Mouse (Mus musculus) C2C12 (cell line): ENCODE data around the gene Acsbg2. TPM values are rescaled to one million over a fixed set of nuclear protein-coding genes. Genes with fewer than 3 reads are reported as not detected.
A peak's percentile ranks its signal among the peaks of the same experiment; 100 is the strongest.

Experiments
- H3K27me3 ChIP-seq: one replicate; pipeline ENCODE4 v1.6.1; 2011; ENCODE audit not compliant: control insufficient read depth, insufficient read depth, insufficient read length
- H3K36me3 ChIP-seq: one replicate; pipeline ENCODE4 v1.6.1; 2011; ENCODE audit not compliant: control insufficient read depth, insufficient read depth
- H3K4me3 ChIP-seq: one replicate; pipeline ENCODE4 v1.5.1; 2011; ENCODE audit warnings: mild to moderate bottlenecking, control low read depth; ENCODE audit not compliant: poor library complexity, insufficient read depth, severe bottlenecking
- H3K79me2 ChIP-seq: one replicate; pipeline ENCODE4 v1.6.1; 2011; ENCODE audit not compliant: control insufficient read depth, insufficient read depth
- H3K79me3 ChIP-seq: one replicate; pipeline ENCODE4 v1.6.1; 2011; ENCODE audit warnings: low read depth, control low read depth
- H3ac ChIP-seq: one replicate; pipeline ENCODE3; 2011; ENCODE audit warnings: low read depth; ENCODE audit not compliant: control insufficient read depth, insufficient read length
- CEBPB ChIP-seq: IDR thresholded peaks from one replicate; pipeline ENCODE4 v1.6.1; 2011; ENCODE audit warnings: low read depth, mild to moderate bottlenecking, control low read depth, moderate library complexity
- CTCF ChIP-seq: IDR thresholded peaks from one replicate; pipeline ENCODE4 v1.5.1; 2011; ENCODE audit not compliant: control insufficient read depth, insufficient read depth, insufficient read length
- FOSL1 ChIP-seq: IDR thresholded peaks from one replicate; pipeline ENCODE4 v1.8.0; 2011; ENCODE audit warnings: mild to moderate bottlenecking, low read length; ENCODE audit not compliant: poor library complexity, insufficient read depth, severe bottlenecking
- MAX ChIP-seq: IDR thresholded peaks from one replicate; pipeline ENCODE4 v1.6.1; 2011; ENCODE audit warnings: mild to moderate bottlenecking, control low read depth
- MYOD1 ChIP-seq: IDR thresholded peaks from one replicate; pipeline ENCODE4 v1.6.1; 2011; ENCODE audit warnings: low read depth; ENCODE audit not compliant: control insufficient read depth, insufficient read length
- MYOG ChIP-seq: IDR thresholded peaks from one replicate; pipeline ENCODE4 v1.6.1; 2011; ENCODE audit not compliant: control insufficient read depth, insufficient read length; ENCODE audit errors: extremely low read depth
- USF1 ChIP-seq: IDR thresholded peaks from one replicate; pipeline ENCODE4 v1.6.1; 2011; ENCODE audit warnings: low read depth, mild to moderate bottlenecking, control low read depth, moderate library complexity
- polyA plus RNA-seq: library from polyadenylated mRNA; unstranded; fragments of >200 nt; fragmentation: generic; extraction: Trizol; gene quantifications from one replicate; pipeline ENCODE4 v1.2.1, GENCODE M21; 2012; ENCODE audit warnings: missing spikeins

Gene Acsbg2
- polyA plus RNA-seq, 1 experiment = not detected

DNA sequence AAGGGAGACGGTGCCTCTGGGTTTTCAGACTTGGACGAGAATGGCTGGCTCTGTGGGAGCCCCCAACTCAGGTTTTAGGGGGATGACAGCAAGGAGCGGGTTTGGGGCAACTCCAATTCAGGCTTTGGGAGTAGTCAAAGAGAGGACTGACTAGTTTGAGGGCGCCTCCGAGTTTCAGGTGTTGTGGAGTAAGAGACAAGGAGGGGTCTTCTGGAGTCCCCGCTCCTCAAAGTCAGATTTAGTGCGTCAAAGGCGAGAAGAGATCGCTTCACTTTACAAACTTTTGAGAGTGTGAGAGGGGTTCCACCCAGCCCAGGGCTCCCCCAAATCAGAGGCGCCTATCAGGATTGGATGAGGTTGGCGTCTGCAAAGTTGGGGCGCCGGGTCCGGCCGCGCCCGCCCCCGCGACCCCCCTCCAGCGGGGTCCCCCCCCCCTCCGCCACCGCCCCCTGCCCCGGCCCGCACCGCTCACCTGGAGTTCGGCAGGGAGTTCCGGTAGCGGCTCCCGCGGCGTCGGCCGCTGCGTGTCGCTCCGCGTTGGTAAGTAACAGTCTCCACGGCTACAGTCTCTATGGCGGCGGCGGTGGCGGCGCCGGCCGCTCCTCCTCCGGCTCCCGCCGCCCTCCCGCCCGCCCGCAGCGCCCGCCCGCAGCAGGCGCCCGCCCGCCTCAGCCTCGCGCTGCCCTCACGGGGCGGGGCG is 43.7 kb downstream of the Acsbg2 start, which contains the start of gene Rfx2:
TSS of gene Rfx2 (minus strand) at position 603 of the 700 bp plus-strand sequence.
- Histone ChIP-seq H3K27me3 (peaks cover 3% of the 10 kb centered on the region), H3ac (peak within 1 kb of the TSS; percentile 75), H3K36me3 (no peaks in the 10 kb centered on the region), H3K4me3 (peak within 1 kb of the TSS; percentile 32), H3K79me3 (no peaks in the 10 kb centered on the region), H3K79me2 (no peaks in the 10 kb centered on the region)
- TF ChIP-seq CTCF (no peak), CEBPB (no peak), USF1 (no peak), MYOD1 (no peak), FOSL1 (no peak), MYOG (no peak), MAX (no peak)

GRCm38 (mm10) chr17:56829795-56830194 is 44.5 kb downstream of the Acsbg2 start:
- Histone ChIP-seq H3K4me3 (no peak overlapping the region), H3K79me3 (no peaks in the 10 kb centered on the region), H3ac (no peak overlapping the region), H3K27me3 (no peaks in the 10 kb centered on the region), H3K36me3 (no peaks in the 10 kb centered on the region), H3K79me2 (no peaks in the 10 kb centered on the region)
- TF ChIP-seq CTCF (no peak), MYOG (no peak)

DNA sequence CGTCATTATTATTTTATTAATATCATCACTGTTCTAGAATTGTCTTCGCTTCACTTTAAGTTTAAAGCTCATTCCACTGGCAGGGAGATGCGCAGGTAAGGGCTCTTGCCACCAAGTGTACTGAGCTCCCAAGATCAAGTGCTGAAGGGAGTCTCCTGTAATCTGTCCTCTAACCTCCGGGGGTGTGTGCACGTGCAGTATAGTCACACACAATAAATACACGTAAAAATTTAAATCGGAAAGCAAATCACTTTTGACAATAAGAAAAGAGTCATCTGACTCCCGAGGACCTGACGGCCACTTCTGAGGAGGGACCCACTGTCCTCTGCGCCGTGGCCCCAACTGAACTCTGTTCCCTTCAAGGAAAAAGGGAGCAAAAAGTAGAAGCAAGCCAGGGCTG is 45.1 kb downstream of the Acsbg2 start:
- Histone ChIP-seq H3ac (no peak overlapping the region), H3K27me3 (no peaks in the 10 kb centered on the region), H3K36me3 (no peaks in the 10 kb centered on the region), H3K4me3 (no peak overlapping the region), H3K79me3 (no peaks in the 10 kb centered on the region), H3K79me2 (no peaks in the 10 kb centered on the region)
- TF ChIP-seq USF1 (no peak), CTCF (no peak), MYOD1 (no peak), MYOG (no peak), CEBPB (no peak), MAX (no peak), FOSL1 (no peak)

- Histone ChIP-seq H3K36me3 (no peaks in the 10 kb centered on the region), H3K27me3 (no peaks in the 10 kb centered on the region), H3K4me3 (no peak overlapping the region), H3K79me3 (no peaks in the 10 kb centered on the region), H3ac (no peak overlapping the region), H3K79me2 (no peaks in the 10 kb centered on the region)
- no peak for TF ChIP-seq MYOD1
- no peak for TF ChIP-seq MYOG
- no peak for TF ChIP-seq MAX
- no peak for TF ChIP-seq USF1
- no peak for TF ChIP-seq CTCF
- TF ChIP-seq FOSL1 = no peak
Observed at GRCm38 (mm10) chr17:56826718-56827117, 47.5 kb downstream of the Acsbg2 start.

- H3K4me3 ChIP-seq = no peak overlapping the region
- no peak overlapping the region for H3ac ChIP-seq
- H3K36me3 ChIP-seq = no peaks in the 10 kb centered on the region
- no peaks in the 10 kb centered on the region for H3K79me3 ChIP-seq
- H3K79me2 ChIP-seq = no peaks in the 10 kb centered on the region
- no peaks in the 10 kb centered on the region for H3K27me3 ChIP-seq
- TF ChIP-seq MYOG (no peak), USF1 (no peak), CTCF (no peak), FOSL1 (no peak), MYOD1 (no peak), MAX (no peak), CEBPB (no peak)
Observed at GRCm38 (mm10) chr17:56823352-56823751, 50.9 kb downstream of the Acsbg2 start.

- no peaks in the 10 kb centered on the region for H3K79me3 ChIP-seq
- no peak overlapping the region for H3ac ChIP-seq
Observed at GRCm38 (mm10) chr17:56822380-56822779, 51.9 kb downstream of the Acsbg2 start.

More at GRCm38 (mm10) chr17:56822380-56822779, 51.9 kb downstream of the Acsbg2 start:
- TF ChIP-seq USF1 (no peak), CTCF (no peak), MYOD1 (no peak), MYOG (no peak), CEBPB (no peak), MAX (no peak), FOSL1 (no peak)
- H3K79me2 ChIP-seq = no peaks in the 10 kb centered on the region
- no peaks in the 10 kb centered on the region for H3K27me3 ChIP-seq
- H3K36me3 ChIP-seq = no peaks in the 10 kb centered on the region
- H3K4me3 ChIP-seq = no peak overlapping the region
